Mouse (Mus musculus): Measurements from ENCODE around the gene Rbp7. TPM values are rescaled to one million over a fixed set of nuclear protein-coding genes. Genes with fewer than 3 reads are reported as not detected.
A peak's percentile ranks its signal among the peaks of the same experiment; 100 is the strongest.
"Not testable (repeated sequence)": the region's sequence is repeated elsewhere in the genome, so short reads cannot be mapped to it uniquely, and the experiment has no call there.

Gene Rbp7
- total RNA-seq, 2 experiments from 2014 or later = 8.9 to 20.7 TPM

DNA sequence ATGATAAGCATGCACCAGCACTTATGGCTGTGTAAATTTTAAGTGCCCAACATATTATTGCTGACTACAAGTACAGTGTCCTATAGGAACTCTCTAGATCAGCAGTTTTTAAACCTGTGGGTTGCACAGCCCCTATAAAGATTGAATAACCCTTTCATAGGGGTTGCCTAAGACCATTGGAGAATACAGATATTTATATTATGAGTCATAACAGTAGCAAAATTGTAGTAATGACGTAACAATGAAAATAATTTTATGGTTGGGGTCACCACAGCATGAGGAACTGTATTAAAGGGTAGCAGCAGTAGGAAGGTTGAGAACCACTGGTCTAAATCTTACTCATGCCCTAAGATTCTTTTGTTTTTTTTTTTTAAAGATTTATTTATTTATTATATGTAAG is 4.6 kb upstream of the Rbp7 start:
- intact Hi-C loops (cut with DNase I; ENCODE audit: low total_unique reads) = no loop called here
- no peak for DNase-seq

DNA sequence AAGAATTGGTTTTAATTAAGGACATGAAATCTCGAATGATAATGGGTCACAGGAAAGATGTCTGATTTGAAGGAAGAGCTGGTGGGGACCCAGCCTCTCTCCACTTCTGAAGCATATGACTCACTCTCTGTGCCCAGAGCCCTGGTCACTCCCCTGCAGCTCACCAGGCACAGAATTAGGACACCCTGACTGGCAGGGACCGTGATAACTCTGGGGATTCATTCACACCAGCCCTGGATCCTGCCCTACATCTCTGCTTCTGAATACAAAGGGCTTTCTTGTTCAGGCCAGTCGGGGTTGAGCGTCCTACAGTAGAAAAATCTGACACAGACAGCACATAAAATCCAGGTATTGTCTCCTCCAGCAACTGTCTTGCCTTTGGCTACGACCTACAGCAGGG is 3.7 kb upstream of the Rbp7 start:
- no peak for DNase-seq
- intact Hi-C loops (cut with DNase I; ENCODE audit: low total_unique reads) = no loop called here

GRCm38 (mm10) chr4:149457831-149458430 is 3.2 kb upstream of the Rbp7 start:
- DNase-seq = peak; percentile 40
- intact Hi-C loops (cut with DNase I; ENCODE audit: low total_unique reads) = no loop called here

DNA sequence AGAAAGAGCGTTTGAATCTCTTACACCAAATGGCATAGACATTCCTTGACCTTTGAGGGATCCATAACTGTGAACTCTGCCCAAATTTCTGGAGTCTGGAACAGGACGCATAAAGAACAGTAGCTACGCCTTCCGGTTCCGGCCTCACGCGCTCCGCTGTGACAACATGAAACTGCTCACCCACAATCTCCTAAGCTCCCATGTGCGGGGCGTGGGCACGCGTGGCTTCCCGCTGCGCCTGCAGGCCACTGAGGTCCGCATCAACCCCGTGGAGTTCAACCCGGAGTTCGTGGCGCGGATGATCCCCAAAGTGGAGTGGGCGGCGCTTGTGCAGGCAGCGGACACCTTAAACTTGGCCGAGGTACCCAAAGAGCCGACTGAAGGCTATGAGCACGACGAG is 2.4 kb upstream of the Rbp7 start:
- intact Hi-C loops (cut with DNase I; ENCODE audit: low total_unique reads); DNase-seq: not testable (repeated sequence)

- peak; percentile 40 for DNase-seq
- intact Hi-C loops (cut with DNase I; ENCODE audit: low total_unique reads) = no loop called here
Observed at GRCm38 (mm10) chr4:149454263-149454662, 515 bp downstream of the Rbp7 start.

GRCm38 (mm10) chr4:149453656-149454055 is 1.1 kb downstream of the Rbp7 start:
- intact Hi-C loops (cut with DNase I; ENCODE audit: low total_unique reads) = no loop called here

DNA sequence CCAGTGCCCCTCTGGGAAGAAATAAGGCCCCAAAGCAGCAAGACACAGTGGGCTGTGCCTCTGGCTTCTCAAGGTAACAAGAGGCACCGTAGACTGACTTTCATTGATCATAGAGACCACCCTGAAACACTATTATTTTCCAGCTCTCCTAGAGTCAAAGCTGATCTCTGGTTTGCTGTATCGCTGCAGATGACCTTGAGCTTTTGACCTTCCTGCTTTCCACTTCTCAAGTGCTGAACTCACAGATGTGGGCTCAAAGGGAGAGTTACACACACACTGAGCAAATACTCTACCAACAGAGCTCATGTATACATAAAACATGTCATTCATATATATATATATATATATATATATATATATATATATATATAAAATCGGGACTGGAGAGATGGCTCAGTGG is 4.1 kb downstream of the Rbp7 start:
- intact Hi-C loops (cut with DNase I; ENCODE audit: low total_unique reads) = no loop called here
- no peak for DNase-seq

More at GRCm38 (mm10) chr4:149453656-149454055, 1.1 kb downstream of the Rbp7 start:
- DNase-seq = peak; percentile 37

DNA sequence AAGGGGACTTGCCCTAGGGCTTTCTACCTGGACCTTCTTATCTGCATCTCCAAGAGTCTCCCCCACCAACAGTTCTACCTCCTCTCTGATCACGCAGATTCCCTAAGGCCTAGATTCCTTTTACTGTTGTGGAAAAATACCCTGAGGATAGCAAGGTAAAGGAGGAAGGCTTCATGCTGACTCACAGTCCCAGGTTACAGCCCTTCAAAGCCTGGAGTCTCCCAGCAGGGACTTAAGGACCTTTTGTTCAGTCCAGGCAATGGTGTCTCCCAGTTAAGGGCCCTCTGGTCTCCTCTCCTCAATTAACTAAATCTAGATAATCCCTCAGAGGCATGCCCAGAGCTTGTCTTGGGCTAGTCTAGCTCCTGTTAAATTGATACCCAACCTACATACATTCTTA is 8.5 kb downstream of the Rbp7 start:
- intact Hi-C loops (cut with DNase I; ENCODE audit: low total_unique reads) = no loop called here
- DNase-seq = no peak

GRCm38 (mm10) chr4:149445868-149446267 is 8.9 kb downstream of the Rbp7 start:
- peak; percentile 43 for DNase-seq
- intact Hi-C loops (cut with DNase I; ENCODE audit: low total_unique reads) = no loop called here

- intact Hi-C loops (cut with DNase I; ENCODE audit: low total_unique reads) = no loop called here
- peak; percentile 94 for DNase-seq
Observed at GRCm38 (mm10) chr4:149444964-149445701, 9.6 kb downstream of the Rbp7 start.

GRCm38 (mm10) chr4:149444465-149444864 is 10.3 kb downstream of the Rbp7 start:
- intact Hi-C loops (cut with DNase I; ENCODE audit: low total_unique reads) = no loop called here
- DNase-seq = no peak

GRCm38 (mm10) chr4:149442436-149442835 is 12.3 kb downstream of the Rbp7 start:
- intact Hi-C loops (cut with DNase I; ENCODE audit: low total_unique reads) = no loop called here
- DNase-seq = no peak

- intact Hi-C loops (cut with DNase I; ENCODE audit: low total_unique reads) = no loop called here
- no peak for DNase-seq
Observed at GRCm38 (mm10) chr4:149440576-149440975, 14.2 kb downstream of the Rbp7 start.

DNA sequence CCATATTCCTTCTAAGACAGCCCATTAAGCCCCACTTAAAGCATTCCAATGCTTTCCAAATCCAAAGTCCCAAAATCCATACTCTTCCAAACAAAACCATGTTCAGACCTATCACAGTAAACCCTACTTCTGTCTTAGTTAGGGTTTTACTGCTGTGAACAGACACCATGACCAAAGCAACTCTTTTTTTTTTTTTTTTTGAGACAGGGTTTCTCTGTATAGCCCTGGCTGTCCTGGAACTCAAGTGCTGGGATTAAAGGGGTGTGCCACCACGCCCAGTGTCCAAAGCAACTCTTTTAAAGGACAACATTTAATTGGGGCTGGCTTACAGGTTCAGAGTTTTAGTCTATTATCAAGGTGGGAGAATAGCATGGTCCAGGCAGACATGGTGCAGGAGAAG is 22.9 kb downstream of the Rbp7 start:
- intact Hi-C loops (cut with DNase I; ENCODE audit: low total_unique reads); DNase-seq: not testable (repeated sequence)

- intact Hi-C loops (cut with DNase I; ENCODE audit: low total_unique reads) = no loop called here
- DNase-seq = no peak
Observed at GRCm38 (mm10) chr4:149429592-149429991, 25.2 kb downstream of the Rbp7 start.

- intact Hi-C loops (cut with DNase I; ENCODE audit: low total_unique reads) = no loop called here
- peak; percentile 96 for DNase-seq
Observed at GRCm38 (mm10) chr4:149426325-149427199, 28.2 kb downstream of the Rbp7 start, which contains the start of gene Ube4b. Ube4b (minus strand) TSS chr4:149426749.

- DNase-seq = peak; percentile 14
- intact Hi-C loops (cut with DNase I; ENCODE audit: low total_unique reads) = no loop called here
Observed at GRCm38 (mm10) chr4:149425801-149426292, 28.9 kb downstream of the Rbp7 start.

DNA sequence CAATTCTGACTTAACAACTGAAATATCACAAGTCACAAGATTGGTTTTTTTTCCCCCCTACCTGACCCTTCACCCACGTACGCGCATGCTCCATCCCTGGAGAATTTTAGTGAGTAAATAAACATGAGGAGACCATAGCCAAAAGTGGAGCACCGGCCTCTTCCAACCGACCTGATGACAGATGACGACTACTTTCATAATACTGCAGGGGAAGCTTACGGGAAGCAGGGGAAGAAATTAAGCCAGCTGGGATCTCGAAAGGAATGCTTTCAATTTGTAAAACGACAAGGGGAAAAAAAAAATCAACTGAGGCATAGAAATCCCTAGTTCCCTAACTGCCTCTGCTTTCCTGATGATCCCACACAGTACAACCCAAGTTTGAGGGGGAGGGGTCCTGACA is 30.0 kb downstream of the Rbp7 start:
- intact Hi-C loops (cut with DNase I; ENCODE audit: low total_unique reads) = no loop called here
- DNase-seq = no peak

DNA sequence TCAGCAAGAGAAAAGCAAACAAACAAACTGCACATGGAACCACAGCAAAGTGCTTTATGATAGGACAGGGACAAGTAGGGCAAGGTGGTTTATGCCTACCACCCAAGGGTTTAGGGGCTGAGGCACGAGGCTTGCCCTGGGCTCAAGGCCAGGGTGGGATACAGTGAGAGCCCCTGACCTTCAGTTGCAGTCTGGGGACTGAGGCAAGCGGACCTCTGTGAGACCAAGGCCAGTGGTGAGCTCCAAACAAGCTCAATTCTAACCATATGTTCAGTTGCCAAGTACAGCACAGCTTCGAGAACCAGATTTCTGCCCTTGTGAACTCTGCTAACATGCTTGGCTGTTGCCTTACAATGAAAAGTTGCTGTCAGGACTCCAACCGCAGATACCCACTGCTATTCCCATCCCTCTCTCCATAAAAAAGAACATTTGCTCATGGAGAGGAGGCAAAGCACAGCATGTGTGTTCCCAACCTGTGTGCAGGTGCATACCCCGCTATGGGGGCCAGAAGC is 36.9 kb downstream of the Rbp7 start:
- intact Hi-C loops (cut with DNase I; ENCODE audit: low total_unique reads) = no loop called here
- DNase-seq = no peak

GRCm38 (mm10) chr4:149416986-149417385 is 37.8 kb downstream of the Rbp7 start:
- no peak for DNase-seq
- intact Hi-C loops (cut with DNase I; ENCODE audit: low total_unique reads) = no loop called here
